In genomic region chr3:95163419-95164255, GRCm38 (mm10) we compare ENCODE assay signal across 9 mouse cellular contexts. TPM values are rescaled to one million over a fixed set of nuclear protein-coding genes. Genes with fewer than 3 reads are reported as not detected.
DNase-seq lines count a peak whose midpoint lies in the region; ATAC-seq and TF ChIP-seq lines count a peak whose summit lies in the region.
"Had no signal": no experiment of that assay in that cellular context is flagged by ENCODE, and none has a peak within 500 bp of the region (broad histone marks: within the 10 kb centered on the region; RNA-seq: fewer than 3 reads in every experiment).

No protein-coding gene starts in this region.

- no peaks in the 10 kb centered on the region for H3K9me3 ChIP-seq in heart, embryonic 15.5 days (replicated peaks)
- no peaks in the 10 kb centered on the region for H3K9me3 ChIP-seq in midbrain, embryonic 14.5 days (ENCODE audit: control insufficient read depth, low read length)

- no peak overlapping the region for H3K27ac ChIP-seq in heart, embryonic 15.5 days
- H3K27ac ChIP-seq in midbrain, embryonic 14.5 days (replicated peaks; ENCODE audit: low read depth, low read length), result no peak overlapping the region

- DNase-seq in heart, adult 11 months, result peak; percentile 91
- no peak for DNase-seq in heart, postnatal 25 days (ENCODE audit: low spot score)
- DNase-seq in ZHBTc4 (ENCODE audit: low read depth, low spot score), result peak; percentile 78
- DNase-seq in midbrain, embryonic 14.5 days, result no peak
- no peak for DNase-seq in thymus, postnatal 10 days (ENCODE audit: low spot score in 2 of 2)
- no peak for DNase-seq in right cerebral cortex, postnatal 25 days
- DNase-seq in lung, adult 2 months, result no peak

- WGBS in heart, embryonic 15.5 days, result 41% methylated on average over 11 of the region's 11 CpGs
- 52% methylated on average over 10 of the region's 11 CpGs for WGBS in midbrain, embryonic 14.5 days
- WGBS in lung, adult 2 months, result 65% methylated on average over 11 of the region's 11 CpGs

- H3K4me2 ChIP-seq in heart, embryonic 15.5 days, result peak overlapping the region; percentile 16; the same call in 1 of the 2 replicates
- H3K4me2 ChIP-seq in midbrain, embryonic 14.5 days (ENCODE audit: low read length), result peak overlapping the region; percentile 78

- TF ChIP-seq POLR2A in lung, adult 2 months (IDR thresholded peaks at IDR 0.05; ENCODE audit: borderline replicate concordance, extremely low read depth, low read depth, low read length), result no peak

- no peak for ATAC-seq in heart, embryonic 15.5 days (replicated peaks; ENCODE audit: insufficient number of reproducible peaks, insufficient read depth, low FRiP score, low read depth)
- ATAC-seq in midbrain, embryonic 14.5 days (ENCODE audit: low FRiP score, low TSS enrichment), result no peak

- peaks cover 49% of the 10 kb centered on the region for H3K4me1 ChIP-seq in heart, embryonic 15.5 days (replicated peaks)
- H3K4me1 ChIP-seq in midbrain, embryonic 14.5 days (ENCODE audit: control insufficient read depth, insufficient read depth, low read length), result peaks cover 30% of the 10 kb centered on the region
- H3K4me1 ChIP-seq in lung, adult 2 months (ENCODE audit: control insufficient read depth, insufficient read depth, low read length), result peaks cover 13% of the 10 kb centered on the region; the same call in 1 of the 2 replicates

- no peaks in the 10 kb centered on the region for H3K36me3 ChIP-seq in heart, embryonic 15.5 days
- peaks cover 46% of the 10 kb centered on the region for H3K36me3 ChIP-seq in midbrain, embryonic 14.5 days (ENCODE audit: control insufficient read depth, insufficient read depth, low read length)

- intact Hi-C loops in heart, postnatal 25 days (cut with DNase I), result no loop called here

- H3K9ac ChIP-seq in heart, embryonic 15.5 days, result no peak overlapping the region
- H3K9ac ChIP-seq in midbrain, embryonic 14.5 days (replicated peaks; ENCODE audit: low read length), result peak overlapping the region; percentile 20; the same call in 1 of the 2 replicates

- no peak overlapping the region for H3K4me3 ChIP-seq in heart, embryonic 15.5 days
- H3K4me3 ChIP-seq in midbrain, embryonic 14.5 days (replicated peaks; ENCODE audit: low read depth, low read length), result peak overlapping the region; percentile 98
- H3K4me3 ChIP-seq in lung, adult 2 months (replicated peaks; ENCODE audit: extremely low read depth, low read depth, low read length), result no peak overlapping the region

- TF ChIP-seq CTCF in lung, adult 2 months (IDR thresholded peaks at IDR 0.05; ENCODE audit: insufficient read depth, low read length), result no peak

- 0 out of 2 replicates have a peak, but pooled peaks cover 19% of the 10 kb centered on the region for H3K27me3 ChIP-seq in heart, embryonic 15.5 days
- H3K27me3 ChIP-seq in midbrain, embryonic 14.5 days (ENCODE audit: control insufficient read depth, insufficient read depth, low read length), result 0 out of 2 replicates have a peak, but pooled peaks cover 4% of the 10 kb centered on the region

RNA-seq across cellular contexts. Expression of gene Sema6c, which starts 3.4 kb away (rescaled TPM):
- 1 to 10 TPM; 7.3 to 9.4 TPM for total RNA-seq in heart, postnatal 25 days (2021)
- 2.0 and 3.5 TPM in 2 replicates for polyA plus RNA-seq in heart, embryonic 15.5 days (2015; fragmentation: Nextera tagmentation; extraction: Ambion mirVana)
- polyA plus RNA-seq in midbrain, embryonic 14.5 days (2014; fragmentation: Nextera tagmentation; extraction: Ambion mirVana), result 39.0 and 44.4 TPM in 2 replicates
- polyA plus RNA-seq in lung, adult 2 months (2012; rRNA removed), result 10.7 and 11.8 TPM in 2 replicates
- total RNA-seq: monocyte, adult 5-6 weeks had no signal

RNA-seq across cellular contexts. Expression of gene Tnfaip8l2, which starts 21.5 kb away (rescaled TPM):
- total RNA-seq in heart, postnatal 25 days (2021), result 1 to 10 TPM; 2.0 to 2.1 TPM
- 2.5 and 4.8 TPM in 2 replicates for polyA plus RNA-seq in heart, embryonic 15.5 days (2015; fragmentation: Nextera tagmentation; extraction: Ambion mirVana)
- 0.92 and 3.4 TPM in 2 replicates for polyA plus RNA-seq in midbrain, embryonic 14.5 days (2014; fragmentation: Nextera tagmentation; extraction: Ambion mirVana)
- 24.6 and 26.4 TPM in 2 replicates for polyA plus RNA-seq in lung, adult 2 months (2012; rRNA removed)

RNA-seq across cellular contexts. Expression of gene Lysmd1, which starts 29.7 kb away (rescaled TPM):
- 1 to 10 TPM; 6.7 to 7.9 TPM for total RNA-seq in heart, postnatal 25 days (2021)
- 9.4 and 10.4 TPM in 2 replicates for polyA plus RNA-seq in heart, embryonic 15.5 days (2015; fragmentation: Nextera tagmentation; extraction: Ambion mirVana)
- polyA plus RNA-seq in midbrain, embryonic 14.5 days (2014; fragmentation: Nextera tagmentation; extraction: Ambion mirVana), result 31.7 and 34.7 TPM in 2 replicates
- 4.5 and 7.8 TPM in 2 replicates for polyA plus RNA-seq in lung, adult 2 months (2012; rRNA removed)

RNA-seq across cellular contexts. Expression of gene Scnm1, which starts 29.8 kb away (rescaled TPM):
- total RNA-seq in heart, postnatal 25 days (2021), result 10 to 100 TPM; 28.3 to 31.4 TPM
- 51.0 and 54.2 TPM in 2 replicates for polyA plus RNA-seq in heart, embryonic 15.5 days (2015; fragmentation: Nextera tagmentation; extraction: Ambion mirVana)
- polyA plus RNA-seq in midbrain, embryonic 14.5 days (2014; fragmentation: Nextera tagmentation; extraction: Ambion mirVana), result 86.6 and 102 TPM in 2 replicates
- polyA plus RNA-seq in lung, adult 2 months (2012; rRNA removed), result 30.1 and 43.7 TPM in 2 replicates

RNA-seq across cellular contexts. Expression of gene Tmod4, which starts 39.4 kb away (rescaled TPM):
- total RNA-seq in heart, postnatal 25 days (2021), result 10 to 100 TPM; 17.3 to 24.5 TPM
- 1.4 and 2.1 TPM in 2 replicates for polyA plus RNA-seq in heart, embryonic 15.5 days (2015; fragmentation: Nextera tagmentation; extraction: Ambion mirVana)
- polyA plus RNA-seq in midbrain, embryonic 14.5 days (2014; fragmentation: Nextera tagmentation; extraction: Ambion mirVana), result 0.47 and 0.49 TPM in 2 replicates
- polyA plus RNA-seq in lung, adult 2 months (2012; rRNA removed), result 1.5 and 3.5 TPM in 2 replicates
- total RNA-seq: monocyte, adult 5-6 weeks had no signal

Comparison
In these comparisons a context has a peak if more than half of its experiments do, and no peak if none do; other contexts are left out.
1. DNase-seq: peak in heart, adult 11 months (single experiment) and ZHBTc4 (single experiment); none in heart, postnatal 25 days (single experiment), midbrain, embryonic 14.5 days (single experiment), thymus, postnatal 10 days (0 of 2), right cerebral cortex, postnatal 25 days (single experiment) and lung, adult 2 months (single experiment).